Comparison of ENCODE assay signal across 12 mouse cellular contexts in the genomic region with DNA sequence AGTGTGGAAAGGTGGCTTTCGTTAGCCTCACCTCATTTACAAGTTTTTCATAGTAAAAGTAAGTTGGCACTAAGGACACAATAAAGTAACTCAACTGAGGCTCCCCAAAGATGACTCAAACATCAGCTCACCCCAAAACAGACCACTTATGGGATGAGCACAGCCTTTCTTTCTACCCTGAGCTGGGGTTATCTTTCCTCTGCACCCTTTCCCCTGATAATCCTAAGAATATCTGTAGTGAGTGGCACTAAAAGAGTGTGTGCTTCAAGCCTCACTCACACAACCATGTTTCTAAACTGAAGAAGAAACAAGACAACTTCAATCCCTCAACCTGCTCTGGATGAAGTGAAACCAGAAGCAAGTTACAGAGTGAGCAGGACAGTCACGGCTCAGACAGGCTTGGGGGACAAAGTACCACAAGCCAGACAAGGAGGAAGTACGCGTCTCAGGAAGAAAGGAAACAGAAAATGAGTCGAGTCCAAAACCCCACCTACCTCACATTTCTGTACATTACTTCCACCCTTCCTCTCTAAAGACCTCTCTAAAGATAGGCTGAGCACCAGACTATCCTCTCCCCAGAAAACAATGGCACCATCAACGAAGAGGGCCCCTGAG. TPM values are rescaled to one million over a fixed set of nuclear protein-coding genes. Genes with fewer than 3 reads are reported as not detected.
DNase-seq lines count a peak whose midpoint lies in the region; ATAC-seq lines count a peak whose summit lies in the region.
"Had no signal": no experiment of that assay in that cellular context is flagged by ENCODE, and none has a peak within 500 bp of the region (broad histone marks: within the 10 kb centered on the region; RNA-seq: fewer than 3 reads in every experiment).

No protein-coding gene starts in this region.

- no peaks in the 10 kb centered on the region for H3K27me3 ChIP-seq in heart, embryonic 13.5 days (replicated peaks)
- H3K27me3 ChIP-seq in heart, embryonic 11.5 days (ENCODE audit: control insufficient read depth, insufficient read depth, low read length): no peaks in the 10 kb centered on the region
- no peaks in the 10 kb centered on the region for H3K27me3 ChIP-seq in liver, embryonic 16.5 days (ENCODE audit: control insufficient read depth, insufficient read depth, low read depth, low read length)
- no peaks in the 10 kb centered on the region for H3K27me3 ChIP-seq in limb, embryonic 10.5 days (ENCODE audit: low read depth, poor library complexity, severe bottlenecking)

- peak overlapping the region; percentile 8 for H3K27ac ChIP-seq in heart, embryonic 13.5 days (replicated peaks)
- no peak overlapping the region for H3K27ac ChIP-seq in heart, embryonic 11.5 days (ENCODE audit: low read depth, low read length)
- no peak overlapping the region for H3K27ac ChIP-seq in liver, embryonic 16.5 days (ENCODE audit: low read length)
- no peak overlapping the region for H3K27ac ChIP-seq in limb, embryonic 10.5 days

- no peaks in the 10 kb centered on the region for H3K9me3 ChIP-seq in heart, embryonic 13.5 days
- H3K9me3 ChIP-seq in heart, embryonic 11.5 days (replicated peaks; ENCODE audit: control insufficient read depth, low read length): no peaks in the 10 kb centered on the region
- no peaks in the 10 kb centered on the region for H3K9me3 ChIP-seq in liver, embryonic 16.5 days (replicated peaks; ENCODE audit: control insufficient read depth, low read length)
- no peaks in the 10 kb centered on the region for H3K9me3 ChIP-seq in limb, embryonic 10.5 days (replicated peaks)

- 65% methylated on average over 6 of the region's 6 CpGs for WGBS in heart, embryonic 13.5 days
- 71% methylated on average over 6 of the region's 6 CpGs for WGBS in heart, embryonic 11.5 days (ENCODE audit: insufficient replicate concordance)
- WGBS in liver, embryonic 16.5 days (ENCODE audit: insufficient replicate concordance): 31% methylated on average over 6 of the region's 6 CpGs
- 88% methylated on average over 6 of the region's 6 CpGs for WGBS in limb, embryonic 10.5 days

- peaks cover 24% of the 10 kb centered on the region for H3K4me1 ChIP-seq in heart, embryonic 13.5 days
- peaks cover 9% of the 10 kb centered on the region; the same call in 1 of the 2 replicates for H3K4me1 ChIP-seq in heart, embryonic 11.5 days (ENCODE audit: control insufficient read depth, insufficient read depth, low read length)
- peaks cover 5% of the 10 kb centered on the region; the same call in 1 of the 2 replicates for H3K4me1 ChIP-seq in liver, embryonic 16.5 days (ENCODE audit: control insufficient read depth, low read depth, low read length)
- H3K4me1 ChIP-seq in limb, embryonic 10.5 days: no peaks in the 10 kb centered on the region

- no peak overlapping the region for H3K9ac ChIP-seq in heart, embryonic 13.5 days
- no peak overlapping the region for H3K9ac ChIP-seq in heart, embryonic 11.5 days (ENCODE audit: low read depth, low read length)
- no peak overlapping the region for H3K9ac ChIP-seq in liver, embryonic 16.5 days (ENCODE audit: low read depth, low read length)

- peaks cover 67% of the 10 kb centered on the region for H3K36me3 ChIP-seq in heart, embryonic 13.5 days
- H3K36me3 ChIP-seq in heart, embryonic 11.5 days (ENCODE audit: control insufficient read depth, insufficient read depth, low read length): peaks cover 19% of the 10 kb centered on the region
- H3K36me3 ChIP-seq in liver, embryonic 16.5 days (ENCODE audit: control insufficient read depth, insufficient read depth): peaks cover 5% of the 10 kb centered on the region; the same call in 1 of the 2 replicates
- peaks cover 71% of the 10 kb centered on the region for H3K36me3 ChIP-seq in limb, embryonic 10.5 days

- DNase-seq in 416B (ENCODE audit: low read depth): peak; percentile 49
- peak; percentile 13 for DNase-seq in c-Kit-positive CD71-negative TER-119-negative erythroid progenitor cells, embryonic 14.5 days (ENCODE audit: low read depth)
- no peak for DNase-seq in right cerebral cortex, adult 18-20 months
- DNase-seq in limb, embryonic 10.5 days (ENCODE audit: low spot score): no peak
- no peak for DNase-seq in cerebellum, postnatal 10 days
- DNase-seq: heart, postnatal 14 days; kidney, adult 8-10 months had no signal

- H3K4me3 ChIP-seq in heart, embryonic 13.5 days: no peak overlapping the region
- no peak overlapping the region for H3K4me3 ChIP-seq in heart, embryonic 11.5 days (ENCODE audit: low read depth, low read length)
- no peak overlapping the region for H3K4me3 ChIP-seq in liver, embryonic 16.5 days (ENCODE audit: low read depth, low read length)
- H3K4me3 ChIP-seq in limb, embryonic 10.5 days: no peak overlapping the region
- H3K4me3 ChIP-seq: erythroblast, embryonic 14.5 days had no signal

- no peak for ATAC-seq in heart, embryonic 13.5 days (ENCODE audit: extremely low read depth, insufficient number of reproducible peaks, low FRiP score, low TSS enrichment)
- ATAC-seq in heart, embryonic 11.5 days (replicated peaks; ENCODE audit: insufficient number of reproducible peaks, low FRiP score, low TSS enrichment): no peak
- ATAC-seq in liver, embryonic 16.5 days (ENCODE audit: low read depth): 0 out of 2 replicates have a peak, but pooled peaks have one; percentile 16

- no peak overlapping the region for H3K4me2 ChIP-seq in heart, embryonic 13.5 days
- H3K4me2 ChIP-seq in heart, embryonic 11.5 days: no peak overlapping the region
- peak overlapping the region; percentile 13; the same call in 1 of the 2 replicates for H3K4me2 ChIP-seq in liver, embryonic 16.5 days (ENCODE audit: low read depth, low read length)
- H3K4me2 ChIP-seq: midbrain, embryonic 11.5 days had no signal

RNA-seq across cellular contexts. Expression of gene Ctnnal1, which starts 27.6 kb away (rescaled TPM):
- 18.5 and 18.8 TPM in 2 replicates for polyA plus RNA-seq in heart, embryonic 13.5 days (2015; fragmentation: Nextera tagmentation; extraction: Ambion mirVana)
- polyA plus RNA-seq in heart, embryonic 11.5 days (2014; fragmentation: Nextera tagmentation; extraction: Ambion mirVana): 16.5 and 19.1 TPM in 2 replicates
- polyA plus RNA-seq in liver, embryonic 16.5 days (2015; fragmentation: Nextera tagmentation; extraction: Ambion mirVana): 8.6 and 9.9 TPM in 2 replicates
- polyA plus RNA-seq in limb, embryonic 10.5 days (2016; fragmentation: Nextera tagmentation; extraction: Ambion mirVana): 29.6 and 33.2 TPM in 2 replicates

RNA-seq across cellular contexts. Expression of gene Tmem245, which starts 54.6 kb away (rescaled TPM):
- 14.9 and 17.1 TPM in 2 replicates for polyA plus RNA-seq in heart, embryonic 13.5 days (2015; fragmentation: Nextera tagmentation; extraction: Ambion mirVana)
- 9.7 and 12.1 TPM in 2 replicates for polyA plus RNA-seq in heart, embryonic 11.5 days (2014; fragmentation: Nextera tagmentation; extraction: Ambion mirVana)
- polyA plus RNA-seq in liver, embryonic 16.5 days (2015; fragmentation: Nextera tagmentation; extraction: Ambion mirVana): 2.3 and 2.4 TPM in 2 replicates
- polyA plus RNA-seq in limb, embryonic 10.5 days (2016; fragmentation: Nextera tagmentation; extraction: Ambion mirVana): 13.6 and 14.7 TPM in 2 replicates

Comparison
In these comparisons a context has a peak if more than half of its experiments do, and no peak if none do; other contexts are left out.
1. DNase-seq: peak in 416B (single experiment) and c-Kit-positive CD71-negative TER-119-negative erythroid progenitor cells, embryonic 14.5 days (single experiment); none in right cerebral cortex, adult 18-20 months (single experiment), limb, embryonic 10.5 days (single experiment) and cerebellum, postnatal 10 days (0 of 2).